Mouse (Mus musculus) heart, adult 8-10 months (tissue): ENCODE data around the gene Zfyve21. TPM values are rescaled to one million over a fixed set of nuclear protein-coding genes. Genes with fewer than 3 reads are reported as not detected.

Experiments
- DNase-seq: peaks from one replicate; pipeline ENCODE4 v3.0.0; 2022; ENCODE audit warnings: low spot score
- total RNA-seq, 4 experiments: library from RNA; stranded (reverse); gene quantifications; 2 replicates each; pipeline ENCODE4 v1.2.4; 2022

Zfyve21 gene
- total RNA-seq, 4 experiments from 2014 or later: 57.5 to 90.1 (median 67.6) TPM

DNA sequence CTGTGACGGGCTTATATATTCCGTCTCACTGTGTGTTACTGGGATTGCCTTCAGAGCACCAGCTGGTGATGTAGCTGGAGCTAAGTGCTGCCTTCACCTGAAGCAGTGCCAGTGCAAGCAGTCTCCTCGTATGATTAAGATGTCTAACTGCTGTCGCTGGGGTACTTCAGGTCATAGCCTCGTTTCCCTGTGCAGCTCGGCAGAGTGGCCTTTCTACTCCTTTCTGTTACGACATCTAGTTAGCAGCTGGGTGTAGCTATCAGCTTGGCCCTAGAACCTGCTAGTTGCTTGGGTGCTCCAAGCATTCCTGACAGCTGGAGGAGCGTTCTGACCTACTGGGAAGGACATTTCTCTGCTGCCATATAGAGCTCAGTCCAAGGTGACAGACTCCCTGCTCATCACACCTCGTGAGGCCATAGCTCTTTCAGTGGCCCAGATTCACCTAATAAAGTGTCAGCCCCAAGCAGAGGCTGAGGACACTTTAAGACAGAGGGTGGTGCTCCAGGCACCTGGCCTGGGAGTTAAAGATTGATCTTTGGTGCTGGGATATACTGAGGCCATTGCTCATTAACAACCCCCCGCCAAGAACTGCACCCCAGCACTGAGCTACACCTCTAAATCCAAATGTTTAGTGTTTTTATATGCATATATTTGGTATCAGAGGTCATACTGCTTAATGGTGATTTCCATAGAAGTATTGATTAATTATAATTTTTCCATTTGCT, 13.3 kb upstream of the Zfyve21 start:
- no peak for DNase-seq

- DNase-seq: no peak
Measured at GRCm38 (mm10) chr12:111803538-111803937, 10.4 kb upstream of the Zfyve21 start.

- DNase-seq: no peak
Measured at GRCm38 (mm10) chr12:111808775-111809174, 5.2 kb upstream of the Zfyve21 start.

DNA sequence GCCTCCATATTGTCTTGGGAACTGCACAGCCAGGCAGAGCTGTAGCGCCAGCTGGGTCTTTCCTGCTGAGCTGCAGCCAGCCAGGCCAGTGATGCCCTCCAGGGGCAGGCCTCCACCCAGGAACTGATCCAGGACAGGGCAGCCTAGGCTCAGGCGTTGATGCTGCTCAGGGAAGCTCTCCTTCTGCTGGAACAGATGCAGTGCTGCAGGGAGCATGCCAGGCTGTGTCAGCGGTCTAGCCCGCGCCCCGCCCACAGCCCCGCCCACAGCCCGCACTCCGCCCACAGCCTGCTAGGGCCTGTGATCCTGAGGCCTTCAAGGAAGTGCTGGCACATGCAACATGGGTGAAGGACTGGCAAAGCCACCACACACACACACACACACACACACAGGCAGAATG, 4.2 kb upstream of the Zfyve21 start:
- peak; percentile 68 for DNase-seq

DNA sequence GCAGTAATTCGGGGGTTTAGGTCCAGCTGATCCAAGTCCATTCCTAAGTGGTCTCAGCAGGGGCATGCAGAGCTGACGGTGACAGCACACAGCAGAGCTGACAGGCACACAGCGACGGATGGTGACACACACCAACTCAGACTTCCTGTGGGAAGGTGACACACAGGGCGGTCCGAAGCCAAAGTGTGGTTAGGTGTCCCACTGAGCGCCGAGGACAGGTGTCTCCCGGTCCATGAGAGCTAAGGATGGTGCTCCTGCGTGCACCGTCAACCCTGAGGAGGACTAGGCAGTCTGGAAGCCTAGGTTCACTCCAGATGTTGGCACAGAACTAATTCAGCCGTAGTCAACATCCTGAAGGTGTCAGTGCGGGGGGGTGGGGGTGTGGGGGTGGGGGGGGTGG, 1.9 kb upstream of the Zfyve21 start:
- DNase-seq: no peak

DNA sequence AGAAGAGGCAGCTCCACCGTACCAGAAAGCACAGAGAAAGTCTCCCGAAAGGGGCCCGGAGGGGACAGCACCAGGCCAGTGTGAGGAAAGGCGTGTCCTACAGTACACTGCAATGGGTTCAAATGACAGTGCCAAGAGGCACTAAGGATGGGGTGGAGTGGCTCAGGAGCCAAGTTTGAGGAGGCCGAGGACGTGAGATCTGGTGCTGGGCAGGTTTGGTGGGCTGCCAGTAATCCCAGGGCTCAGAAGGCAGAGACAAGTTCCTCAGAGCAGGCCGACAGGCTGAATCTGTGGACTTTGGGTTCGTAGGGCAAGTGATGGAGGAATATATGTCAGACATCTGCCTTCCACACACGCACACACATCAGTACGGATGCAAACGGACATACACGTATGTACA, 1.4 kb upstream of the Zfyve21 start:
- no peak for DNase-seq

- no peak for DNase-seq
Measured at GRCm38 (mm10) chr12:111813111-111813765, 732 bp upstream of the Zfyve21 start.

- no peak for DNase-seq
Measured at GRCm38 (mm10) chr12:111814769-111815762, 1.1 kb downstream of the Zfyve21 start.

GRCm38 (mm10) chr12:111816528-111816927, 2.6 kb downstream of the Zfyve21 start:
- no peak for DNase-seq

DNA sequence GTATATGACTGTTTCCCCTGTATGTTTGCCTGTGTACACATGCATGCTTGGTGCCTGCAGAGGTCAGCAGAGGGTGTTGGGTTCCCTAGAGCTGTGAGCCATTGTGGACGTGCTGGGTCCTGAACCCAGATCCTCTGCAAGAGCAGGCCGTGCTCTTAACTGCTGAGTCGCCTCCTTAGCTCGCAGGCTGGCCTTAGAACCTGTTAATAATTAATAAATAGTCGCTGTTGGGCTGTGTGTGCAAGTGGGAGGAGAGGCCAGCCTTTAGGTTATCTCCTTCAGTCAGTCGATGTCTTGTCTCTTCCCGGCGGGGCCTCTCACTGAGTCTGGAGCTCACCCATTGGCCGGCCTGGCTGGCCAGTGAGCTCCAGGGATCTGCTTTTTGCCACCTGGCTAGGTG, 3.0 kb downstream of the Zfyve21 start:
- no peak for DNase-seq

DNA sequence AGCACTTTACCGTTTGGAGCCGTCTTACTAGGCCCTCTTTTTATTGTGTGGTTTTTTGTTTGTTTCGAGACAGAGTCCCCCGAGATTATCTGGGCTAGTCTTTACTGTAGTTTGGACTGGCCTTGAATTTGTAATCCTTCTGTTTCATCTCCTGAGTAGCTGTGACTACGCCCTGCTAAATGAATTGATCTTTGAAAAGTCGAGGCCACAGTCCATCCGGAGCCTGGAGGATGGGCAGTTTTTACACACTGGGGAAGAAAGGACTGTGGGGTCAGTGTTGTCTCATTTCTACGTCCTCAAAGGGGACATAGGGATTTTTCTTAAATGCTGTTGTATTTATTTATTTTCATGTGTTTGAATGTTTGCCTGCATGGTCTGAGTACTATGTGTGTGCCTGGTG, 4.0 kb downstream of the Zfyve21 start:
- no peak for DNase-seq

DNA sequence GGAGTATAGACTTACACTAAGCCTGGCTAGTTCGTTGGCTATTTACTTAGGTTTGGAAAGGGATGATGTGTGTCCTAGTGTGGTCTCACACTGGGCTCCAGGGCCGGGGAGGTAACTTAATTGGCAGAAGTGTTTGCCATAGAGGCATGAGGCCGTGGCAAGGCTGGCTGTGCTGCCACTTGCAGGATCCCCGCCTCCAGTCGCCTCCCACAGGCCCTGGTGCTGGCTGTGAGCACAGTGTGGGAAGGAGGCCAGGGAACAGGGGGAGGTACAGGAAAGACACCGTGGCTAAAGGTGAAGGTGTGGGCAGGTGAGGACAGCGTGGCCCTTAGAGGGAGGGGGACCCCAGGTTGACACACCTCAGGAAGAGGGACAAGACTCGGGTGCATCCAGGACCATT, 6.0 kb downstream of the Zfyve21 start:
- no peak for DNase-seq

DNA sequence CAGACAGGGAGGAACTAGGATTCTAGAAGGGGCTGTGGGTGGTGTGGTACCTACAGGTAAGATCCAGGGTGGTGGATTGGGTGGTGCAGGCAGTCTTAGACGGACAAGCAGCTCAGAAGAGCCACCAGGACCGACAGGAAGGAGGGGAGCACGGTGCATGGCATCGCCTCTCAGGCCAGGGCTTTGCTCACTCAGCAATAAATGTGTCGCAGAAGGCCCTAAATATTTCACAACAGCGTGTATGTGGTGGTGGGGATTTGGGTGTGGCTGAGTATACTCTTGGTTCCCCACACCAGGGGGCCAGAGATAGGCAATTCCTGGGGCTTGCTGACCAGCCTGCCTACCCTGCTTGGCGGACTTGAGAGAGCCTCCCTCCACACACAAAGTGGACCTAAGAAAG, 6.7 kb downstream of the Zfyve21 start:
- no peak for DNase-seq

DNA sequence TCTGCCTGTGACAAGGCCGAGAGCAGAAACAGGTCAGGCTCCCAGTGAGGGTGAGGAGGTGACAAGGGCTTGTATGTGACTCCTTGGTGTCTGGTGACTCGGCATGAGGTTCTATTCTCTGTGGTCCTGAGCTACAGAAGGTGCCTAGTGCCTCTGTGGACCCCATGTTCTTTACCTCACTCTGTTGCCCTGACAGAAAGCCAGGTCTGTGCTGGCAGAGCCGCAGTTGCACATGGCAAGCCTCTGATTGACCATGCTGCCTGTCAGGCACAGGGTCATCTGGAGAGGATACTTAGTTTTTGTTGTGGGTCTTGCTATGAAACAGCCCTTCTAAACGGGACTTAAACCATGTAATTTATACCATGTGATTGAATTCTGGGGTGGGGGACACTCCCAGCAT, 8.0 kb downstream of the Zfyve21 start:
- DNase-seq: no peak

GRCm38 (mm10) chr12:111827556-111827955, 13.6 kb downstream of the Zfyve21 start:
- no peak for DNase-seq

DNA sequence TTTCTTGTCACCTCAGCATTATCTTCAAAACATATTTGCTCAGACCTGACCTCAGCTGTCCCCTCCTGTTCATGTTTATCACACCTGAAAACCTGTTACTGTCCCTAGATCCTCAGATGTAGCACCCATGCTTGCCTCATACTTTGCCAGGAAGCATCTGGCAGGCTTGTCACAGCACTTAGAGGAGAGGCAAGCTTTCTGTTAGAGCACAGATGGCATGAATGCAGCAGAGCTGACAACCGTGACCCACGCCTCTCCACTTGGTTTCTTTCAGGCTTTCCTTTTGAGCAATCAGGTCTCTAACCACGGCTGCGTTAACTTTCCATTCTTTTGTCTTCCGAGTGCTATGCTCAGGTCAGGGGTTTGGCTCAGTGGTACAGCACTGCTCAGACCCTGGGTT, 15.5 kb downstream of the Zfyve21 start:
- DNase-seq: no peak

DNA sequence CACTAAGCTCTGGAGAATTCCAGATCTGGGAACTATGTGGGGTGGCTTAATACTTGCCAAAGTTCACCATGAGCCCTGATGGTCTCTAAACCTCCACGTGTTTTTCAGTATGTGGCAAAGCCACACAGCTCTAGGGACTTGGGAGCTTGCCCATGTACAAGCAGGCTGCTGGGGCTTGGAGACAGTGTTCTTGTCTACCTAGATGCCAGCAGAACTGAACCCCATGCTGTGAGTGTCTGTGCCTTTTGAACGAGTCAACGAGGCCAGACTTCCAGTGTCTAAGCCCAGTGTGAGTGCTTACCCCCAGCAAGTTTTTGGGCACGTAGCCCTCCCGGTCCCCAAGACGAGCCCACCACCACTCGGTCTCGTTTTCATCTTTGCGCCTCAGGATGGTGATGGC, 16.0 kb downstream of the Zfyve21 start:
- DNase-seq: no peak

DNA sequence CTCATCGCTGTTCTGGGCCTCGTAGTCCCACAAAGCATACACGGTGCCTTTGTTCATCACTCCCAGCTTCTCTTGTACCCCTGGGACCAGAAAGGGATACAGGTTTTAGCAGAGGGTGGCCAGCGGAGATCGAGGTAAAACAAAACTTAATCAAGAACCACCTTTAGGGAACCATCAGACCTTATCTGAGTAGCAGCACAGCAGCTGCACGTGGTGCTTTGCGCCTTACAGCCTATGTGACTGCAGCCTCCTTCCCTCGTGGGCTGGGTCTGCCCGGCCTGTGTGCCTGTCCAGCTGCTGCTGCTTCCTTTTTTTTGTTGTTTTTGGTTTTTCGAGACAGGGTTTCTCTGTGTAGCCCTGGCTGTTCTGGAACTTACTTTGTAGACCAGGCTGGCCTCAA, 16.4 kb downstream of the Zfyve21 start:
- DNase-seq: no peak

DNA sequence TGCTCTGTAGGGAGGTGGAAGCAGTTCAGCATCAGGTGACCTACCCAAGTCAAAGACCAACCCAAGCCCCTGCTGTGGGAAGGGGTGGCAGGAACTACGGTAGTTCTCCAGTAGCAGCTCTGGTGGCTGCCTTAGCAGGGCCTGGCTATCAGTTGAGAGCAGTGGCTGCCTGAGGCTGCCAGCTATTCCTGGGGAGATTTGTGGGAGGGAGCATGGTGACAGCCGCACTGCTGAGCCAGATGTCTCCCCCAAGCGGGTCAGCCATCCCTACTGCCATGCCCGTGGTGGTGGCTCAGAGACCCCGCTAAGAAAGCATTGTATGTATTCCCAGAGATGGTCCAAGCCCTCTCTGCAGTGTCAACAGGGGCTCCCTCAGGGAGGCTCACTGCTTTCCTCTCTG, 18.7 kb downstream of the Zfyve21 start:
- DNase-seq: no peak

DNA sequence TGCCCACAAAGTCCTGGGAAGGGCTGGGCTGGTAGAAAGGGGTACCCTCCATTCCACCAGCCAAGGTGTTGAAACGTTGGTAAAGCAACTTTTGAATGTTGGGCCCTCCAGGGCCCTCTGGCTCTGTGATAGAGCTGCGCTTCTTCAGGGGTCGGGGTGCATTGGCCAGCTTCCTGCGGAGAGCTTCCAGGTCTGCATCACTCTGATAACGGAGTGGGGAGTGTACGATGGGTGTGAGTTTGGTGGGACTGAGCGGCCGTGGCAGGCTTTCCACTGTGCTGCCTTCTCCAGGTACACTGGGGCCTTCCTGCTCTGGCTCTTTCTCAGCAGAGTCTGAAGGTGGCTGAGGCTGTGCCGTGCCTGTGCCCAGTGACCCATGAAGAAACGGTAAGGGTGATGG, 19.5 kb downstream of the Zfyve21 start:
- no peak for DNase-seq

- DNase-seq: no peak
Measured at GRCm38 (mm10) chr12:111842565-111843433, 28.8 kb downstream of the Zfyve21 start.
